Mouse (Mus musculus) heart, embryonic 11.5 days (tissue): Measurements from ENCODE around the gene Tmub2. TPM values are rescaled to one million over a fixed set of nuclear protein-coding genes. Genes with fewer than 3 reads are reported as not detected.

Experiments used
- ATAC-seq: fragments of 200-750 bp; cut with Nextera tagmentation; replicated peaks from 2 replicates; pipeline ENCODE4 v1.8.0; 2017; ENCODE audit warnings: moderate library complexity; ENCODE audit not compliant: insufficient number of reproducible peaks, low FRiP score, low TSS enrichment
- H3K27ac ChIP-seq: fragments of 300-500 bp; sonication (generic); 2 replicates; pipeline ENCODE4 v1.5.1; 2014; ENCODE audit warnings: mild to moderate bottlenecking, low read depth, low read length
- H3K27me3 ChIP-seq: fragments of 300-500 bp; sonication (generic); 2 replicates; pipeline ENCODE4 v1.6.1; 2014; ENCODE audit warnings: mild to moderate bottlenecking, low read length, mixed read lengths; ENCODE audit not compliant: control insufficient read depth, insufficient read depth
- H3K36me3 ChIP-seq: fragments of 300-500 bp; sonication (generic); 2 replicates; pipeline ENCODE4 v1.6.1; 2014; ENCODE audit warnings: mild to moderate bottlenecking, low read length, moderate library complexity, mixed read lengths; ENCODE audit not compliant: control insufficient read depth, insufficient read depth
- H3K4me1 ChIP-seq: fragments of 300-500 bp; sonication (generic); 2 replicates; pipeline ENCODE4 v1.6.1; 2014; ENCODE audit warnings: low read length; ENCODE audit not compliant: control insufficient read depth, insufficient read depth
- H3K4me2 ChIP-seq: fragments of 300-500 bp; sonication (generic); 2 replicates; pipeline ENCODE4 v1.6.1; 2014; ENCODE audit warnings: mild to moderate bottlenecking, moderate library complexity
- H3K4me3 ChIP-seq: fragments of 300-500 bp; sonication (generic); 2 replicates; pipeline ENCODE4 v1.5.1; 2014; ENCODE audit warnings: low read depth, low read length
- H3K9ac ChIP-seq: fragments of 300-500 bp; sonication (generic); 2 replicates; pipeline ENCODE4 v1.6.1; 2014; ENCODE audit warnings: mild to moderate bottlenecking, low read depth, low read length, moderate library complexity
- H3K9me3 ChIP-seq: fragments of 300-500 bp; sonication (generic); replicated peaks from 2 replicates; pipeline ENCODE4 v1.6.1; 2016; ENCODE audit warnings: low read length; ENCODE audit not compliant: control insufficient read depth
- WGBS: fragments of 180-500 bp; shearing (Covaris S2); extraction: QIAGEN DNeasy Blood & Tissue Kit; methylation state at CpG from one replicate; pipeline ENCODE4 v1.1.7; 2014; ENCODE audit not compliant: insufficient replicate concordance; 5-methylcytosine and 5-hydroxymethylcytosine counted together
- polyA plus RNA-seq: library from polyadenylated mRNA; unstranded; fragments of >200 nt; fragmentation: Nextera tagmentation; extraction: Ambion mirVana; gene quantifications from 2 replicates; pipeline ENCODE4 v1.2.1, GENCODE M21; 2014

Gene Tmub2
- polyA plus RNA-seq, 1 experiment from 2014 or later, result 40.5 TPM

GRCm38 (mm10) chr11:102334010-102334409, 49.3 kb downstream of the Tmub2 start:
- Histone ChIP-seq H3K4me1 (no peaks in the 10 kb centered on the region), H3K36me3 (no peaks in the 10 kb centered on the region), H3K4me3 (no peak overlapping the region), H3K9me3 (no peaks in the 10 kb centered on the region), H3K27me3 (no peaks in the 10 kb centered on the region), H3K9ac (no peak overlapping the region), H3K27ac (no peak overlapping the region), H3K4me2 (no peak overlapping the region)
- WGBS, result 51% methylated on average over 4 of the region's 4 CpGs
- no peak for ATAC-seq

GRCm38 (mm10) chr11:102334973-102335700, 50.4 kb downstream of the Tmub2 start:
- Histone ChIP-seq H3K4me3 (no peak overlapping the region), H3K27me3 (no peaks in the 10 kb centered on the region), H3K27ac (no peak overlapping the region), H3K4me2 (no peak overlapping the region), H3K4me1 (no peaks in the 10 kb centered on the region), H3K36me3 (no peaks in the 10 kb centered on the region), H3K9me3 (no peaks in the 10 kb centered on the region), H3K9ac (no peak overlapping the region)
- WGBS, result 33% methylated on average over 9 of the region's 9 CpGs
- no peak for ATAC-seq

- H3K9me3 ChIP-seq, result no peaks in the 10 kb centered on the region
- H3K4me2 ChIP-seq, result no peak overlapping the region
- no peaks in the 10 kb centered on the region for H3K36me3 ChIP-seq
- 76% methylated on average over 1 of the region's 1 CpGs for WGBS
- H3K27ac ChIP-seq, result no peak overlapping the region
- ATAC-seq, result no peak
- H3K4me3 ChIP-seq, result no peak overlapping the region
- H3K9ac ChIP-seq, result no peak overlapping the region
- no peaks in the 10 kb centered on the region for H3K4me1 ChIP-seq
- H3K27me3 ChIP-seq, result no peaks in the 10 kb centered on the region
These were observed 51.5 kb downstream of the Tmub2 start for GRCm38 (mm10) chr11:102336191-102336590.

- Histone ChIP-seq H3K4me2 (no peak overlapping the region), H3K4me3 (no peak overlapping the region), H3K27me3 (no peaks in the 10 kb centered on the region), H3K9me3 (no peaks in the 10 kb centered on the region), H3K27ac (no peak overlapping the region), H3K36me3 (no peaks in the 10 kb centered on the region), H3K9ac (no peak overlapping the region), H3K4me1 (no peaks in the 10 kb centered on the region)
- no peak for ATAC-seq
- WGBS, result 64% methylated on average over 1 of the region's 1 CpGs
These were observed 53.2 kb downstream of the Tmub2 start for GRCm38 (mm10) chr11:102337921-102338320.

- Histone ChIP-seq H3K36me3 (no peaks in the 10 kb centered on the region), H3K9me3 (no peaks in the 10 kb centered on the region), H3K4me3 (no peak overlapping the region), H3K9ac (no peak overlapping the region), H3K4me2 (no peak overlapping the region), H3K27me3 (no peaks in the 10 kb centered on the region), H3K4me1 (no peaks in the 10 kb centered on the region), H3K27ac (no peak overlapping the region)
- WGBS, result 25% methylated on average over 3 of the region's 3 CpGs
- ATAC-seq, result no peak
These were observed 53.8 kb downstream of the Tmub2 start for GRCm38 (mm10) chr11:102338561-102338960.

Other genes with a start within 250 kb of the Tmub2 start
- gene Cd300lg, start 243.4 kb upstream of the Tmub2 start, polyA plus RNA-seq, result 0.70 and 0.79 TPM in 2 replicates
- 9.7 and 11.4 TPM in 2 replicates for gene Mpp2, start 196.4 kb upstream of the Tmub2 start, polyA plus RNA-seq
- gene Ppy, start 183.6 kb upstream of the Tmub2 start, polyA plus RNA-seq, result not detected in 2 replicates
- gene Pyy, start 177.1 kb upstream of the Tmub2 start, polyA plus RNA-seq, result 0.69 TPM in 1 of 2 replicates, not detected in the other
- gene Nags, start 139.4 kb upstream of the Tmub2 start, polyA plus RNA-seq, result 0.33 TPM in 1 of 2 replicates, not detected in the other
- 31.2 and 36.3 TPM in 2 replicates for gene Tmem101, start 128.5 kb upstream of the Tmub2 start, polyA plus RNA-seq
- gene Lsm12, start 99.6 kb upstream of the Tmub2 start, polyA plus RNA-seq, result 61.3 and 64.3 TPM in 2 replicates
- 27.9 and 28.7 TPM in 2 replicates for gene G6pc3, start 95.3 kb upstream of the Tmub2 start, polyA plus RNA-seq
- gene Hdac5, start 54.8 kb upstream of the Tmub2 start, polyA plus RNA-seq, result 42.8 and 45.3 TPM in 2 replicates
- gene BC030867, start 36.0 kb upstream of the Tmub2 start, polyA plus RNA-seq, result 12.7 and 13.2 TPM in 2 replicates
- gene Asb16, start 16.2 kb upstream of the Tmub2 start, polyA plus RNA-seq, result 0.23 TPM in 1 of 2 replicates, not detected in the other
- gene Atxn7l3, start 11.7 kb downstream of the Tmub2 start, polyA plus RNA-seq, result 9.9 and 12.0 TPM in 2 replicates
- 52.4 and 56.4 TPM in 2 replicates for gene Ubtf, start 34.8 kb downstream of the Tmub2 start, polyA plus RNA-seq
- gene Slc4a1, start 81.3 kb downstream of the Tmub2 start, polyA plus RNA-seq, result 102 and 112 TPM in 2 replicates
- 1.3 TPM in 2 replicates for gene Rundc3a, start 108.5 kb downstream of the Tmub2 start, polyA plus RNA-seq
- gene Slc25a39, start 123.0 kb downstream of the Tmub2 start, polyA plus RNA-seq, result 274 and 281 TPM in 2 replicates
- gene Grn, start 145.4 kb downstream of the Tmub2 start, polyA plus RNA-seq, result 110 and 113 TPM in 2 replicates
- gene Fam171a2, start 162.8 kb downstream of the Tmub2 start, polyA plus RNA-seq, result 3.1 and 5.1 TPM in 2 replicates
- gene Itga2b, start 185.2 kb downstream of the Tmub2 start, polyA plus RNA-seq, result 8.5 and 15.8 TPM in 2 replicates